Mouse (Mus musculus) subcutaneous adipose tissue, adult 2 months (tissue): ENCODE data around the gene Pgr. TPM values are rescaled to one million over a fixed set of nuclear protein-coding genes. Genes with fewer than 3 reads are reported as not detected.

Source experiments
- polyA plus RNA-seq: library from polyadenylated mRNA; depleted of rRNA; stranded (reverse); fragments of >200 nt; gene quantifications from 2 replicates; pipeline ENCODE4 v1.2.3, GENCODE M21; 2012; ENCODE audit warnings: low replicate concordance; rRNA removed

Gene Pgr
- polyA plus RNA-seq, result 0.32 and 108 TPM in 2 replicates

DNA sequence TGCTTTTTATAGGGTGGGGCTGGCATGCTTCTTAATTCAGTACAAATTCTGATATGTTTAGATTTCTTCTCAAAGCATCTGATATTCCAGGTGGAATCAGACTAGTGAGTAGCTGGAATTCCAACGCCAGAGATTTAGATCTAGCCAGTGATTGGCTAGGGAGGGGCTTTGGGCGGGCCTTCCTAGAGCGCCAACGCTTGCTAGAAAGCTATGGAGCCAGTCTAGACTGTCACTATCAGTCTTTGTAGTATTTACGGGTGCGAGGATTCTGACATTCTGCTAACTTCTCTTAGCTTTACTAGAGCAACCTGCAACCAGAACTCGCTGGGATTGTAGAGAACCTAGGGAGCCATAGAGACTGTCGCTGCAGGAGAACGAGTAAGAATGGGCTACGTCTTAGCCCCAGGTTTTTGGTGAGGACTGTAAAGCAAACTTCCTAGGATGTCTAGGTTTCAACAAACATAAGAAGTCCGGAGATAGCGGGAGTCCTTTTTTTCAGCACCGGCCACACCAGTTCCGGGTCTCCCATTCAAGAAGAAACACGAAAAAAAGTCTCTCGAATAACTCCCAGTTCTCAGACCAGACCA lies at the start of gene Pgr:
TSS of gene Pgr (plus strand) at position 218 of the 587 bp plus-strand sequence.

GRCm38 (mm10) chr9:8971491-8971890 lies 71.9 kb downstream of the Pgr start, which contains the start of gene Gm16485:
Gm16485 (plus strand) TSS chr9:8971791.

Other genes starting within 250 kb of the Pgr start
- 0.07 and 19.7 TPM in 2 replicates for gene Gm16485, start 72.0 kb downstream of the Pgr start, polyA plus RNA-seq